In the genomic region with DNA sequence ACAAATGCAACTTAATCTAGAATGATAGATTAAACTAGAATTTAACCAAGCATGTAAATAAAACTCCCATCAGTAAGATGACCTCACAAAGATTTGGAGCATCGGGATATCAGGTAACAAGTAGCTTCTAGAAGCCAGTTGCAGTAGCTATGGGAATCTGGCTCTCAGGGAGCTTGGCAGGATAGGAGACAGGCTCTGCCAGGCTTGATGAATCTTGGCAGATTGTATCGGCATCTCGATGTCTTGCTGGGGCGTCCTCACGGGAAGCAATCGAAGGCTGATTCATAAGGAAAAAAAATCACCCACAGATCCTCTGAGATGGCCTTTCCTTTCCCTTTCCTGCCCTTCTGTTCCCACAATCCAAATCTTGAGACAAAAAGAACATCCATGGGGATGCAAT, we compare ENCODE assay signal across 12 mouse cellular contexts.
DNase-seq lines count a peak whose midpoint lies in the region; ATAC-seq and TF ChIP-seq lines count a peak whose summit lies in the region.
"Had no signal": no experiment of that assay in that cellular context is flagged by ENCODE, and none has a peak within 500 bp of the region (broad histone marks: within the 10 kb centered on the region; RNA-seq: fewer than 3 reads in every experiment).

No protein-coding gene starts in this region.

- H3K4me3 ChIP-seq in left cerebral cortex, adult 2 months: no peak overlapping the region
- no peak overlapping the region for H3K4me3 ChIP-seq in lung, adult 2 months (replicated peaks; ENCODE audit: extremely low read depth, low read depth, low read length)
- H3K4me3 ChIP-seq: embryonic facial prominence, embryonic 12.5 days; intestine, embryonic 15.5 days; stomach, embryonic 15.5 days had no signal

- H3K4me1 ChIP-seq in lung, adult 2 months (ENCODE audit: control insufficient read depth, insufficient read depth, low read length): no peaks in the 10 kb centered on the region
- H3K4me1 ChIP-seq: embryonic facial prominence, embryonic 12.5 days; intestine, embryonic 15.5 days; stomach, embryonic 15.5 days had no signal

- TF ChIP-seq CTCF in left cerebral cortex, adult 2 months (IDR thresholded peaks at IDR 0.05): no peak
- TF ChIP-seq CTCF in lung, adult 2 months (IDR thresholded peaks at IDR 0.05; ENCODE audit: insufficient read depth, low read length): no peak

- peak; percentile 43 to 59 for DNase-seq in left cerebral cortex, postnatal 14 days (ENCODE audit: low spot score in 2 of 2)
- DNase-seq in left cerebral cortex, adult 2 months (ENCODE audit: extremely low spot score in 1 of 2, low spot score in 2 of 2): no peak
- peak; percentile 59 to 83 for DNase-seq in cerebellum, postnatal 14 days
- DNase-seq in layer of hippocampus, postnatal 10 days (ENCODE audit: low spot score in 2 of 2): peak; percentile 37 to 49
- DNase-seq in telencephalon, adult 2 months (ENCODE audit: low read depth, low spot score): peak; percentile 44
- DNase-seq in lung, adult 2 months: no peak
- DNase-seq: heart, postnatal 10 days; lung, embryonic 14.5 days had no signal

- no peak for TF ChIP-seq POLR2A in lung, adult 2 months (IDR thresholded peaks at IDR 0.05; ENCODE audit: borderline replicate concordance, extremely low read depth, low read depth, low read length)

- ATAC-seq in megakaryocyte-erythroid progenitor cell, adult 5-6 weeks (replicated peaks; ENCODE audit: low FRiP score, low TSS enrichment, poor library complexity, severe bottlenecking): no peak
- ATAC-seq: intestine, embryonic 15.5 days had no signal

- H3K27ac ChIP-seq in left cerebral cortex, adult 2 months: no peak overlapping the region
- H3K27ac ChIP-seq: embryonic facial prominence, embryonic 12.5 days; intestine, embryonic 15.5 days; stomach, embryonic 15.5 days had no signal

- intact Hi-C loops in left cerebral cortex, postnatal 14 days (cut with DNase I): no loop called here
- intact Hi-C loops in left cerebral cortex, adult 2 months (cut with DNase I): no loop called here

- 76% methylated on average over 6 of the region's 6 CpGs for WGBS in lung, adult 2 months

Comparison
In these comparisons a context has a peak if more than half of its experiments do, and no peak if none do; other contexts are left out.
1. DNase-seq: peak in left cerebral cortex, postnatal 14 days (2 of 2), cerebellum, postnatal 14 days (2 of 2), layer of hippocampus, postnatal 10 days (2 of 2) and telencephalon, adult 2 months (single experiment); none in left cerebral cortex, adult 2 months (0 of 2) and lung, adult 2 months (single experiment).